Mouse (Mus musculus) G1E (cell line): ENCODE measurements around the gene Pla2g2d. TPM values are rescaled to one million over a fixed set of nuclear protein-coding genes. Genes with fewer than 3 reads are reported as not detected.

ENCODE experiments used
- ATAC-seq: 2 replicates; pipeline ENCODE4 v1.8.0; 2016; ENCODE audit warnings: mild to moderate bottlenecking; ENCODE audit not compliant: insufficient number of reproducible peaks, poor library complexity, low FRiP score, severe bottlenecking; ENCODE audit errors: extremely low read depth
- DNase-seq: peaks from one replicate; pipeline ENCODE4 v3.0.0; 2012; ENCODE audit warnings: low spot score
- H3K27me3 ChIP-seq: 2 replicates; pipeline ENCODE4 v1.6.1; 2012; ENCODE audit warnings: mild to moderate bottlenecking, low read length, inconsistent platforms; ENCODE audit not compliant: insufficient read depth
- H3K36me3 ChIP-seq: replicated peaks from 2 replicates; pipeline ENCODE3; 2012; ENCODE audit warnings: mild to moderate bottlenecking, inconsistent platforms
- H3K4me1 ChIP-seq: 2 replicates; pipeline ENCODE4 v1.6.1; 2012; ENCODE audit warnings: low read depth, low read length, inconsistent platforms, mixed read lengths; ENCODE audit not compliant: insufficient read depth
- H3K4me3 ChIP-seq: 2 replicates; pipeline ENCODE4 v1.5.1; 2012; ENCODE audit warnings: low read depth, mild to moderate bottlenecking, inconsistent platforms, low read length, moderate library complexity, mixed read lengths
- H3K9me3 ChIP-seq: replicated peaks from 2 replicates; pipeline ENCODE4 v1.6.1; 2012; ENCODE audit warnings: inconsistent platforms
- CTCF ChIP-seq: IDR thresholded peaks from 2 replicates; pipeline ENCODE4 v1.5.1; 2012; ENCODE audit warnings: low read depth, low read length, inconsistent platforms, mixed read lengths
- GATA1 ChIP-seq: IDR thresholded peaks from 2 replicates; pipeline ENCODE4 v1.6.1; 2012; ENCODE audit warnings: borderline replicate concordance, low read length, inconsistent platforms, mixed read lengths
- GATA2 ChIP-seq: IDR thresholded peaks from 2 replicates; pipeline ENCODE4 v1.6.1; 2012; ENCODE audit warnings: low read depth, low read length, inconsistent platforms, borderline replicate concordance
- POLR2AphosphoS5 ChIP-seq: IDR thresholded peaks from 2 replicates; pipeline ENCODE4 v1.6.1; 2012; ENCODE audit warnings: low read depth, low read length, inconsistent platforms; ENCODE audit not compliant: insufficient replicate concordance
- TAL1 ChIP-seq: conservative IDR thresholded peaks from 2 replicates; pipeline ENCODE4 v1.6.1; 2012; ENCODE audit warnings: low read depth, low read length, inconsistent platforms, mixed read lengths
- polyA plus RNA-seq: library from polyadenylated mRNA; stranded (reverse); fragments of >175 nt; gene quantifications from 2 replicates; pipeline ENCODE4 v1.2.3, GENCODE M21; 2012
- total RNA-seq, 2 experiments: library from RNA; stranded (forward) in 1 of 2; stranded (reverse) in 1 of 2; fragments of 200-1000 nt in 1 of 2; fragments of >200 nt in 1 of 2; fragmentation: Nextera tagmentation in 1 of 2; gene quantifications; 2 replicates each; pipeline ENCODE4 v1.2.3; 2014 to 2017

The Pla2g2d gene
- total and polyA plus RNA-seq, 3 experiments, result not detected

DNA sequence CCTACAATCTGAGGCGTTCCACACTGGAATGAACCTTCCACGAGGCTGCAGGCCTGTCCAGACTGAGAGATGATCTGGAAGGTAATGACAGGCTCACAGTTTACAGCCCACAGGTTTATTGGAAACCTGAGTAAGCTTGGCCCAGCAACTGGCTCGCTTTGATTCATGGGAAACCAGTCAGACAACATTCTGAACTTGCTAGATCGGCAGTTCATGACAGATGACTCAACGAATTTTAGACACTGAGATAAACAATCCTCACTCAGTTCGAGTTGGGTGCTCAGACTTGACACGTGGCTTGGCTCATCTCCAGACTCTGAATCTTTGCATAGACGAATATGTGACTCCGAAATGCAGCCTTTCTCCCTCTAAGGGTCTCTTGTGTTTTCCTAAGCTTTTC is 17.1 kb downstream of the Pla2g2d start:
- no peaks in the 10 kb centered on the region for H3K27me3 ChIP-seq
- peaks cover 38% of the 10 kb centered on the region for H3K9me3 ChIP-seq
- TF ChIP-seq CTCF (no peak), GATA1 (no peak), GATA2 (no peak), TAL1 (no peak)
- H3K4me1 ChIP-seq, result peaks cover 3% of the 10 kb centered on the region; the same call in 1 of the 2 replicates
- no peaks in the 10 kb centered on the region for H3K36me3 ChIP-seq
- H3K4me3 ChIP-seq, result no peak overlapping the region
- no peak for DNase-seq
- no peak for ATAC-seq

DNA sequence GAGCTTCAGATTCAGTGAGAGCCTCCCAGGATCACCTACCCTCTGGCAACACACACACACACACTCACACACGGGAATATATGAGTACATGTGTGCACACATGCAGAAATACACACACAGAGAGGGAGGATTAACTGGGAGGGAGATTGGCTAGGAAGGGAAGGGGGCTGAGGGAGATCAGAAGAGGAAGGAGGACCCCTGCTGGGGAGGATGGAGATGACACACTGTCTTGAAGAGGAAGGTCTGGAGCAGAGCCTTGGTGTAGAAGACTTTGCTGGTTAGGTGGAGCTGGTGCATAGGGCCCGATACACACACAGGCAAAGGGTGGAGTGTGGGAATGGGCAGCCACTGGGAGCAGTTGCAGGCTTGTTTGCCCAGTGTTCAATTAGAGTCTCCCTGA is 17.7 kb downstream of the Pla2g2d start:
- H3K27me3 ChIP-seq, result no peaks in the 10 kb centered on the region
- no peak for DNase-seq
- no peak overlapping the region for H3K4me3 ChIP-seq
- TF ChIP-seq POLR2AphosphoS5, result no peak
- TF ChIP-seq GATA2, result no peak
- no peak for TF ChIP-seq CTCF
- TF ChIP-seq TAL1, result no peak
- no peak for TF ChIP-seq GATA1
- H3K9me3 ChIP-seq, result peaks cover 38% of the 10 kb centered on the region
- H3K4me1 ChIP-seq, result peaks cover 3% of the 10 kb centered on the region; the same call in 1 of the 2 replicates
- no peaks in the 10 kb centered on the region for H3K36me3 ChIP-seq
- ATAC-seq, result no peak

DNA sequence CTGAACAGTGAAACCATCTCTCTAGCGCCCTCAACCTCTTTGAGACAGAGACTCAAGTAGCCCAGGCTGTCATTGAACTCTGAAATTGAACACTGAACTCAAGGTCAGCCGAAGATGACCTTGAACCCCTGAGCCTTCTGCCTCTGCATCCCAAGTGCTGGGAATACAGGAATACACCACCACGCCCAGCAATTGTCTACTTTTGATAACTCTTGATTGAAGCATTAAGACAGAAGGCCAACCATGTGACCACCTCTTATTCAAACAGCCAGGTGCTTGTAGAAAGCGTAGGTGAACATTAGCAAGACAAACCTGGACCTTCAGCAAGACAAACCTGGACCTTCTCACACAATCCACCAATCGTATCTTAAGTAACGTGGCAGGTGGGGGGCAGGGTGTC is 18.8 kb downstream of the Pla2g2d start:
- Histone ChIP-seq H3K9me3 (peaks cover 40% of the 10 kb centered on the region), H3K4me1 (peaks cover 3% of the 10 kb centered on the region; the same call in 1 of the 2 replicates), H3K27me3 (no peaks in the 10 kb centered on the region), H3K36me3 (no peaks in the 10 kb centered on the region), H3K4me3 (no peak overlapping the region)
- TF ChIP-seq POLR2AphosphoS5 (no peak), GATA1 (no peak), CTCF (no peak), GATA2 (no peak), TAL1 (no peak)
- DNase-seq (no peak), ATAC-seq (no peak)

DNA sequence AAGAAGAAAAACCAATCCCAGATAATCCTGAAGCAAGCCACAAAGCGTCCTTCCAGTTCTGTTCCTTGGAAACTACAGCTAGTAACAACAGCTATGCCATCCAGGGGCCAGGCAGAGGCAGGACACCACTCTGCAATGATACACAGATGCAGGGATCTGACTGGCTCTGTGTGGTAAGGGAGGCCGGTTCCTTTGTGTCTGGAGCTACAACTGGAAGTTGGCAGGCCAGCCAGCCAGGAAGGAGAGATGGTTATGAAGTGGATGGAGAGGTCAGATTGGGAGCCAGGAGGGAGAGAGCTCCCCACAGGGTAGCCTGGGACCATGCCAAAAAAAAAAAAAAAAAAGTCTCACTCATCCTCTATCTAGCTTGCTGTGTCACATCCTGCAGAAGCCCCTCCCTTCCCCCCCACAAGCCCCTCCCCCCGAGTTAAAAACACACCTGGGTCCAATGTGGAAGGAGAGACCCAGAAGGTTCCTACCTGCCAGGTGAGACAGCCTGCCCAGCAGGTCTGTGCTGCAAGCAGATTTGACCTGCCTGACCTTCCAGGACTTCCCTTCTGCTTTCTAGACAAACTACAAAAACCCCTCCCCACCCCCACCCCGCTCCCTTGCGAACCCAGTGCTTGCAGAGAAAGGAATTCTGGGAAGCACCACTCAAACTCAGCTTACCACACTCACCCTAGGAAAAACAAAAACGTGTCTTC is 21.1 kb downstream of the Pla2g2d start:
- Histone ChIP-seq H3K4me3 (no peak overlapping the region), H3K4me1 (peaks cover 3% of the 10 kb centered on the region; the same call in 1 of the 2 replicates), H3K36me3 (peaks cover 11% of the 10 kb centered on the region)

DNA sequence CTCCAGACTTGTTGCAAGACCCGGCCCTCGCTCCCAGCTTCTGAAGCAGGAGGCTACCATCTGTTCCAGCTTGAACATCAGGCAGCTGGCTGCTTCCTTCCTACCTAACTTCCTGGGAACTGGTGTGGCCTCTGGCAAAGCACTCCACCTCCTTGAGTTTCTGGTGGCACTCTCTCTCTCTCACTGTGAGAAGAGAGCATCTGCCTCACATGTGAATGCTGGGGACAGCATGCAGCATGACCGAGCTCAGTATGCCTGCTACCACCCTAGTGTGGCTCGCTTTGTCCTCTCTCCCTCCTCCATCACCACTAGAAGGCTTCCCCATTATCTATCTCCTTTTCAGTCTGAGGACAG is 21.7 kb downstream of the Pla2g2d start:
- TF ChIP-seq GATA2 (no peak), GATA1 (no peak), POLR2AphosphoS5 (no peak), CTCF (no peak), TAL1 (no peak)

More for the DNA sequence above, 21.1 kb downstream of the Pla2g2d start:
- ATAC-seq (no peak), DNase-seq (no peak)
- TF ChIP-seq CTCF (no peak), GATA2 (no peak), TAL1 (no peak), POLR2AphosphoS5 (no peak)
- H3K27me3 ChIP-seq, result no peaks in the 10 kb centered on the region
- H3K9me3 ChIP-seq, result peaks cover 39% of the 10 kb centered on the region

DNA sequence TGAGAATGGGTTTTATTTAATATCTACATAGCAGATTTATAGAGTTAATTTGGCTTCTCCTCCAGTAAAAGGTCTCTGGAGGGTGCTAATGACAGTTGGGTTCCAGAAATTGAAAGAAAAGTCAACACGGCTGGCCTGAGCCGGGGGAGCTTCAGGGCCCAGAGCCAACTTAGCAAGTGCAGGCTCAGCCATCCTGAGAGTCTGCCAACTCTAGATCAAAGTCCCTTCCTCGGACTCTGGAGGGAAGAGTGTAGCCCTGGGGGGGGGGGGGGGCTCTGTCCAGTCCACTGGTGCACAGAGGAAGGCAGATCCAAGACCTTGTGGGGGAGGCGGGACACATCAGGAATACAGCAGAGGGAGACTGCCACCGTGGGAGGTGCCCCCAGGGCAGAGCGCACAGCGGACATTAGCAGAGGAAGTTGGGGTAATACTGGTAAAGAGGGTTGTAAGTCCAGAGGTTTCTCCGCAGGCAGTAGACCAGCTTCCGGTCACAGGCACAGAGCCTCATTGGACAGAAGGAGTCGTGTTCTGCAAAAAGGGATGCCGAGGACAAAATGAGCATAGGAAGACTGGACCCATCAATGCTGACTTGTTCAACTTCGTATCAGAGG is 24.7 kb downstream of the Pla2g2d start:
- Histone ChIP-seq H3K4me3 (no peak overlapping the region), H3K4me1 (peaks cover 3% of the 10 kb centered on the region; the same call in 1 of the 2 replicates), H3K36me3 (peaks cover 25% of the 10 kb centered on the region), H3K9me3 (peaks cover 33% of the 10 kb centered on the region), H3K27me3 (no peaks in the 10 kb centered on the region)
- DNase-seq (no peak), ATAC-seq (no peak)
- no peak for TF ChIP-seq GATA1
- TF ChIP-seq CTCF, result no peak
- TF ChIP-seq GATA2, result no peak
- no peak for TF ChIP-seq POLR2AphosphoS5
- TF ChIP-seq TAL1, result no peak

More for the DNA sequence above, 21.7 kb downstream of the Pla2g2d start:
- peaks cover 14% of the 10 kb centered on the region for H3K36me3 ChIP-seq
- H3K4me3 ChIP-seq, result no peak overlapping the region
- DNase-seq (no peak), ATAC-seq (no peak; the same call in 1 of the 2 replicates)
- peaks cover 34% of the 10 kb centered on the region for H3K9me3 ChIP-seq
- H3K4me1 ChIP-seq, result peaks cover 3% of the 10 kb centered on the region; the same call in 1 of the 2 replicates
- H3K27me3 ChIP-seq, result no peaks in the 10 kb centered on the region
